Mouse (Mus musculus) limb, embryonic 10.5 days (tissue): Measurements from ENCODE around the gene Ccdc162. TPM values are rescaled to one million over a fixed set of nuclear protein-coding genes. Genes with fewer than 3 reads are reported as not detected.
A peak's percentile ranks its signal among the peaks of the same experiment; 100 is the strongest.

Experiments used
- DNase-seq: peaks from one replicate; pipeline ENCODE4 v3.0.0-alpha.2; 2017; ENCODE audit warnings: low spot score
- H3K27ac ChIP-seq: fragments of 300-500 bp; sonication (generic); 2 replicates; pipeline ENCODE4 v1.5.1; 2016; ENCODE audit warnings: mild to moderate bottlenecking
- H3K27me3 ChIP-seq: fragments of 300-500 bp; sonication (generic); 2 replicates; pipeline ENCODE4 v1.6.1; 2016; ENCODE audit warnings: low read depth, mild to moderate bottlenecking; ENCODE audit not compliant: poor library complexity, severe bottlenecking
- H3K36me3 ChIP-seq: fragments of 300-500 bp; sonication (generic); 2 replicates; pipeline ENCODE4 v1.6.1; 2016; ENCODE audit warnings: mild to moderate bottlenecking, moderate library complexity
- H3K4me1 ChIP-seq: fragments of 300-500 bp; sonication (generic); 2 replicates; pipeline ENCODE4 v1.6.1; 2016
- H3K4me3 ChIP-seq: fragments of 300-500 bp; sonication (generic); 2 replicates; pipeline ENCODE4 v1.5.1; 2016; ENCODE audit warnings: mild to moderate bottlenecking, moderate library complexity
- H3K9me3 ChIP-seq: fragments of 300-500 bp; sonication (generic); replicated peaks from 2 replicates; pipeline ENCODE4 v1.6.1; 2016; ENCODE audit warnings: mild to moderate bottlenecking
- WGBS: fragments of 180-500 bp; shearing (Covaris S2); methylation state at CpG from one replicate; pipeline ENCODE4 v1.1.7; 2016; 5-methylcytosine and 5-hydroxymethylcytosine counted together
- polyA plus RNA-seq: library from polyadenylated mRNA; unstranded; fragments of >200 nt; fragmentation: Nextera tagmentation; extraction: Ambion mirVana; gene quantifications from 2 replicates; pipeline ENCODE4 v1.2.1, GENCODE M21; 2016

Ccdc162 gene
- 0.38 and 0.41 TPM in 2 replicates for polyA plus RNA-seq

- Histone ChIP-seq H3K4me1 (peaks cover 11% of the 10 kb centered on the region; the same call in 1 of the 2 replicates), H3K36me3 (no peaks in the 10 kb centered on the region), H3K27ac (no peak within 1 kb of the TSS), H3K4me3 (no peak within 1 kb of the TSS), H3K9me3 (no peaks in the 10 kb centered on the region), H3K27me3 (no peaks in the 10 kb centered on the region)
- 68% methylated on average over 15 of the region's 15 CpGs for WGBS
- no peak for DNase-seq
Observed at GRCm38 (mm10) chr10:41716029-41716897, at the start of gene Ccdc162. Ccdc162 (minus strand) TSS chr10:41716634.

GRCm38 (mm10) chr10:41765586-41765985 is 49.2 kb upstream of the Ccdc162 start:
- Histone ChIP-seq H3K4me3 (no peak overlapping the region), H3K4me1 (no peaks in the 10 kb centered on the region), H3K36me3 (no peaks in the 10 kb centered on the region), H3K9me3 (no peaks in the 10 kb centered on the region), H3K27me3 (no peaks in the 10 kb centered on the region), H3K27ac (no peak overlapping the region)
- DNase-seq = no peak
- WGBS = 94% methylated on average over 4 of the region's 4 CpGs

- no peaks in the 10 kb centered on the region for H3K4me1 ChIP-seq
- 80% methylated on average over 3 of the region's 3 CpGs for WGBS
- H3K9me3 ChIP-seq = no peaks in the 10 kb centered on the region
- no peaks in the 10 kb centered on the region for H3K36me3 ChIP-seq
- H3K27ac ChIP-seq = no peak overlapping the region
- DNase-seq = no peak
- H3K27me3 ChIP-seq = no peaks in the 10 kb centered on the region
- no peak overlapping the region for H3K4me3 ChIP-seq
Observed at GRCm38 (mm10) chr10:41763741-41764385, 47.4 kb upstream of the Ccdc162 start.

- no peak for DNase-seq
- WGBS = 84% methylated on average over 3 of the region's 3 CpGs
- no peak overlapping the region for H3K4me3 ChIP-seq
- no peaks in the 10 kb centered on the region for H3K4me1 ChIP-seq
- H3K27me3 ChIP-seq = no peaks in the 10 kb centered on the region
- no peaks in the 10 kb centered on the region for H3K9me3 ChIP-seq
- no peaks in the 10 kb centered on the region for H3K36me3 ChIP-seq
- H3K27ac ChIP-seq = no peak overlapping the region
Observed at GRCm38 (mm10) chr10:41760866-41761265, 44.4 kb upstream of the Ccdc162 start.

DNA sequence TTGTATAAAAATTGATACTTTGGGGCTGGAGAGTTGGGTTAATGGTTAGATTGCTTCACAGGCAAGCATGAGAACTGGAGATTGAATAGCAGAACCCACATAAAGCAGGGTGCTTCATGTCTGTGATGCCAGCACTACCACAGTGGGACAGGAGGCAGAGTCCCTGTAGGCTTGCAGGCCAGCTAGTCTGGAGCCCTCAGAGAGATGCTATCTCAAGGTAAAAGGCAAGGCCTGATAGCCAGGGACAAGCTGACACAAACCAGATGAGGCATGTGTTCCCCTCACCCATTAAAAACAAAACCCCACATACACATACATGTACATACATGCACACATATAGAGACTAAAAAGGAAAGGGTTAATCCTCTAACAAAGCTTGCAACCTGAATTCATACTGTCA is 41.6 kb upstream of the Ccdc162 start:
- H3K4me1 ChIP-seq = no peaks in the 10 kb centered on the region
- H3K36me3 ChIP-seq = no peaks in the 10 kb centered on the region
- H3K27ac ChIP-seq = no peak overlapping the region
- DNase-seq = no peak
- no peak overlapping the region for H3K4me3 ChIP-seq
- no peaks in the 10 kb centered on the region for H3K27me3 ChIP-seq
- H3K9me3 ChIP-seq = no peaks in the 10 kb centered on the region

- H3K4me1 ChIP-seq = peaks cover 2% of the 10 kb centered on the region
- DNase-seq = no peak
- H3K4me3 ChIP-seq = no peak overlapping the region
- H3K27ac ChIP-seq = no peak overlapping the region
- no peaks in the 10 kb centered on the region for H3K9me3 ChIP-seq
- no peaks in the 10 kb centered on the region for H3K36me3 ChIP-seq
- 96% methylated on average over 5 of the region's 5 CpGs for WGBS
- no peaks in the 10 kb centered on the region for H3K27me3 ChIP-seq
Observed at GRCm38 (mm10) chr10:41757226-41757625, 40.8 kb upstream of the Ccdc162 start.

DNA sequence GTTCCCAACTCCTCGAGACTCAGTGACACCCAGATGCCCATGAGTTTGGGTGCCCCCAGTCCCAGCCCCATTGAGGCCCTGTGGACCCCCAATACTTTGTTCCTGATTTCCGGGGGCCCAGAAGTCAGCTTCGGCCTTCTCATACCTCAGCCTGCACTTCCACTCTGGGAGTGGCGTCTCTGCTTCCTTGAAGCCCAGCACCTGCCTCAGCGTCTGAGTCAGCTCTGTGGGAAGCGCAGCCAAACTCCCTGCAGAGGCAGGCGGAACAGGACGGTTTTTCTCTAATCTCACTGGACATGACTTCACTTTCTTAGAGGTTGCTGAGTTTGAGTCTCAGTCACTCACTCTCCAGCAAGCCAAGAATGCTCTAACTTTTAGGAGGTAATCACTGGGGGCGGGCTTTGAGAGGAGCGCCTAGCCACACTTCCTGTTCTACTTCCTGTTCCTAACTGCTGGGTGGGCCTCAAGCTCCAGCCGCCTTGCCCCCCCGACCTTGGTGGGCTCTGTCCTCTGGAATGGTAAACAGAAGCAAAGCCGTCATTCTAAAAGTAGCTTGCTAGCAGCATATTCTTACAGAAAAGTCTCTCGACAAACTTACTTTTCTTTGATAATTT is 35.5 kb upstream of the Ccdc162 start:
- Histone ChIP-seq H3K4me3 (no peak overlapping the region), H3K4me1 (peaks cover 5% of the 10 kb centered on the region), H3K9me3 (no peaks in the 10 kb centered on the region), H3K27me3 (no peaks in the 10 kb centered on the region), H3K36me3 (no peaks in the 10 kb centered on the region), H3K27ac (0 out of 2 replicates have a peak overlapping the region, but pooled peaks have one; percentile 2)
- no peak for DNase-seq
- 88% methylated on average over 14 of the region's 14 CpGs for WGBS

DNA sequence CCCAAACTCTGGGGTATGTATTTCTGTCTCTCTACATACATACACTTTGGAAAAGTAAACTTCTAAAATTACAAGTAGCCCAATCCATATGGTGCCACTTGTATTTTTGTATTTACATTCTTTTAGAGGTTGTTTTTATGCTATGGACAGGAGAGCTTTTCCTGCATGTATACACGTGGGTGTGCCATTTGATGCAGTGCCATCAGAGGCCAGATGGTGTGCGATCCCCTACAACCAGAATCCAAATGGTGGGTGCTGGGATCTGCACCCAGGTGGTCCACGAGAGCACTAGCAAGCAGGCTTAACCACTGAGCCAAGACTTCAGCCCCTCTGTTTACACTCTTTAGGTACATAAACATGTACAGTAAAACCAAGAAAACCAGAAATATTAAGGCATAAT is 32.9 kb upstream of the Ccdc162 start:
- no peaks in the 10 kb centered on the region for H3K9me3 ChIP-seq
- no peak overlapping the region for H3K4me3 ChIP-seq
- DNase-seq = no peak
- no peak overlapping the region for H3K27ac ChIP-seq
- peaks cover 3% of the 10 kb centered on the region; the same call in 1 of the 2 replicates for H3K36me3 ChIP-seq
- peaks cover 5% of the 10 kb centered on the region for H3K4me1 ChIP-seq
- H3K27me3 ChIP-seq = no peaks in the 10 kb centered on the region
- WGBS = 88% methylated on average over 3 of the region's 3 CpGs

GRCm38 (mm10) chr10:41746554-41746953 is 30.1 kb upstream of the Ccdc162 start:
- H3K27ac ChIP-seq = no peak overlapping the region
- no peaks in the 10 kb centered on the region for H3K4me1 ChIP-seq
- H3K27me3 ChIP-seq = no peaks in the 10 kb centered on the region
- H3K36me3 ChIP-seq = peaks cover 7% of the 10 kb centered on the region; the same call in 1 of the 2 replicates
- 96% methylated on average over 5 of the region's 5 CpGs for WGBS
- H3K9me3 ChIP-seq = no peaks in the 10 kb centered on the region
- H3K4me3 ChIP-seq = no peak overlapping the region
- DNase-seq = no peak

- H3K27me3 ChIP-seq = no peaks in the 10 kb centered on the region
- no peak for DNase-seq
- no peak overlapping the region for H3K4me3 ChIP-seq
- H3K36me3 ChIP-seq = peaks cover 15% of the 10 kb centered on the region; the same call in 1 of the 2 replicates
- no peaks in the 10 kb centered on the region for H3K9me3 ChIP-seq
- H3K27ac ChIP-seq = no peak overlapping the region
- H3K4me1 ChIP-seq = no peaks in the 10 kb centered on the region
- WGBS = 80% methylated on average over 4 of the region's 4 CpGs
Observed at GRCm38 (mm10) chr10:41744006-41744405, 27.6 kb upstream of the Ccdc162 start.

DNA sequence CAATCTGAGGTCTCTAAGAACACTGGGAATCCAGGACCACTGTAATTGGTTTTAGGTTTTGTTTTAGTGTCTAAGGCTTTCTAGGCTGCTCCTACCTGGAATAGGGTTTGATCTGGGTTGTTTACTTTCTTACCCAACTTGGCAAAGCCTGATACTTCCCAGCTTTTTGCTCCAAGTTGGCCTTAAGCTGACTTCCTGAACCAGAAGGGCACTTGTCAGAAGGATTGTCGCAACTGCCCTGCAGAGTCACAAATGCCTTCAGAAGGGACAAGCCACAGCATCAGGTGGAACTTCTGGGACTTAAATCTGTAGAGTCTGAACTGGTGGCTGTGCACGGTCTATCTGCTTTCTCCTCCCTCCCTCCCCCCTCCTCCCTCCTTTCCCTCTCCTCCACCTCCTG is 23.8 kb upstream of the Ccdc162 start:
- no peak overlapping the region for H3K27ac ChIP-seq
- peaks cover 36% of the 10 kb centered on the region for H3K36me3 ChIP-seq
- H3K4me3 ChIP-seq = no peak overlapping the region
- H3K9me3 ChIP-seq = no peaks in the 10 kb centered on the region
- WGBS = 89% methylated on average over 2 of the region's 2 CpGs
- no peaks in the 10 kb centered on the region for H3K27me3 ChIP-seq
- H3K4me1 ChIP-seq = no peaks in the 10 kb centered on the region
- DNase-seq = no peak

DNA sequence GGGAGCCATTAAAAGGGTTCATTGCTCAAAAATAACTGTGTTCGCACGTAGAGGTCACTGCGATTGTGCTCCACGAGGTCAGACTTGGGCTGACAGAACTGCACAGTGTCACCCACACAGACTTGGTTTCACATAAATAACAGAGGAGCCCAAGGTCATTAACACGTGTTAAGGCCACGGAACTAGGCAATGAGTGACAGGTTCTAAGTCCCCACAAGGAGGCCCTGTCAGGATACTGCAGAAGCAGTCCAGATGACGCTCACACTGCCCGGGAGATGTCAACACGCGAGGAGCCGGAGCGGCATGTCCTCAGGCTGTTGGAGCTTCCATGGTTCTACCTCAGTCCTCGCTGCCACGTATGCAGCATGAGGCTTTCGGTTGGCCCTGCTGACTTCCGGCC is 20.8 kb upstream of the Ccdc162 start:
- no peak for DNase-seq
- Histone ChIP-seq H3K4me1 (no peaks in the 10 kb centered on the region), H3K36me3 (peaks cover 32% of the 10 kb centered on the region), H3K9me3 (no peaks in the 10 kb centered on the region), H3K4me3 (no peak overlapping the region), H3K27me3 (no peaks in the 10 kb centered on the region), H3K27ac (no peak overlapping the region)
- 95% methylated on average over 16 of the region's 16 CpGs for WGBS

DNA sequence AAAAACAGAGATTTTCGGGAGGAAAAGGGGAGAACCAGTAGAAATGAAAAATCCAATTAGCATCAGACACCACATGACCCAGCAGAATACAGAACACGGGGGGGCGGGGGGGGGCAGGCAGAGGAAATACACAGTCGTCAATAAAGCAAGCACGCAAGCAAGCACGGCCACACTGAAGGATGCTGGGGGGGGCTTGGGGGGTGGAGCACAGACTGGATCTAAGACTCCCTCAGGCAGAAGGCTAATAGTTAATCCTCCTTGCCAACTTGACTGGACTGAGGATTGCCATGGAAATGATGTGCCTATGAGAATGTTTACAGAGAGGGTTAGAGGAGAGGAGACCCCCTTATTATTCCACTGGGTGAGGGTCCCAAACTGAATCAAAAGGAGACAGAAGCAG is 19.0 kb upstream of the Ccdc162 start:
- no peak overlapping the region for H3K27ac ChIP-seq
- WGBS = 86% methylated on average over 6 of the region's 6 CpGs

More for the DNA sequence above, 19.0 kb upstream of the Ccdc162 start:
- H3K36me3 ChIP-seq = peaks cover 33% of the 10 kb centered on the region
- no peaks in the 10 kb centered on the region for H3K27me3 ChIP-seq
- H3K4me1 ChIP-seq = no peaks in the 10 kb centered on the region
- DNase-seq = no peak
- no peaks in the 10 kb centered on the region for H3K9me3 ChIP-seq
- H3K4me3 ChIP-seq = no peak overlapping the region
